Mouse (Mus musculus) lung, adult 18-20 months (tissue): Measurements from ENCODE around the gene Olfr1208.

ENCODE experiments used
- DNase-seq, 2 experiments: peaks; one replicate each; pipeline ENCODE4 v3.0.0; 2022; ENCODE audit warnings: mixed read lengths in 2 of 2

The Olfr1208 gene

DNA sequence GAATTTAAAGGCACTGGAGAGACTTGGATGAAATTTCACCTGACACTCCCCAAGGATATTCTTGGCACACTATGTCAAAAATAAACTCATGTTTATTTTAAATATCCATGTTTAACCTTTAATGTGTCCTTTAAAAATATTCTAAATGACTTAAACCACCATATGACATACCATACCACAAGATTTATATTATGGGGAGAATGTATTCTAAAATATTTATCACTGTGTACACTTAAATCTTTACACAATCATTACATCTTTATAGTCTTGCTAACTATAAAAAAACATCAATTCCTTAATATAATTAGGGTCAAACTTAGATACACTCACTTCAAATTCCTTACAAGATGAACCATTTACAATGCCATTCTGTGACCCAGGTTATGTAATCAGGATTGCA is at the start of gene Olfr1208:
TSS of gene Olfr1208 (minus strand) at position 101 of the 400 bp plus-strand sequence.
- no peak for DNase-seq

- DNase-seq: no peak
These were observed 35.9 kb upstream of the Olfr1208 start, which contains the start of gene Olfr1211 for GRCm38 (mm10) chr2:88938011-88938410. Gene Olfr1211, minus strand, starts transcription at chr2:88938111.

GRCm38 (mm10) chr2:88915057-88915456 is 12.9 kb upstream of the Olfr1208 start, which contains the start of gene Olfr1209:
Gene Olfr1209, minus strand, starts transcription at chr2:88915157.
- no peak for DNase-seq

- DNase-seq: no peak
These were observed 39.2 kb downstream of the Olfr1208 start, which contains the start of gene Olfr1206 for GRCm38 (mm10) chr2:88862931-88863330. Gene Olfr1206, plus strand, starts transcription at chr2:88863231.

DNA sequence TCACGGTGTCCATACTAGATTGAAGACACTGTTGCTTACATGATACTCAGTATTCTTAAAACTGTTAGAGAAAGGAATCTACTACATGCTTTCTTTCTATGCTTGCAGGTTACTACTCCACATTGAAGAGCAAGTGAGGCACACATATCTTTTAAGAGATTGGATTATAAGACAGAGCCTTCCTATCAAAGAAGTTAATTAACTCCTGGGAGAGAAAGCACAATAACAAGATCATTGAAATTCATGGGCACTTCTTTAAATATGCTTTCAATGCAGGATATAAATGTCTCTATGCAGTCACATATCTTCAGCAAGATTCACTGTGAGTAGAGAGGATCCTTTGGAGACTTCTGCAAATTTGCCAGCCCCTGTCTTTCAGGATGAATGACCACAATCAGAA is 53.1 kb downstream of the Olfr1208 start, which contains the start of gene Olfr1204:
TSS of gene Olfr1204 (plus strand) at position 301 of the 400 bp plus-strand sequence.
- no peak for DNase-seq
